Mouse (Mus musculus) left cerebral cortex, postnatal 10 days (tissue): Measurements from ENCODE around the gene Ciapin1. TPM values are rescaled to one million over a fixed set of nuclear protein-coding genes. Genes with fewer than 3 reads are reported as not detected.
A peak's percentile ranks its signal among the peaks of the same experiment; 100 is the strongest.
"Not testable (repeated sequence)": the region's sequence is repeated elsewhere in the genome, so short reads cannot be mapped to it uniquely, and the experiment has no call there.

Experiments
- DNase-seq, 2 experiments: peaks; one replicate each; pipeline ENCODE4 v3.0.0; 2021 to 2022; ENCODE audit warnings: low spot score in 2 of 2, mixed read lengths in 1 of 2; ENCODE audit errors: extremely low spot score in 1 of 2
- intact Hi-C: fragments of 180-260 bp; cut with DNase I; formaldehyde crosslinking; loops from one replicate; pipeline ENCODE4 v1.15.1; 2025
- total RNA-seq, 2 experiments: library from RNA; stranded (reverse); gene quantifications; 2 replicates each; pipeline ENCODE4 v1.2.3; 2021

Gene Ciapin1
- total RNA-seq, 2 experiments from 2014 or later = 75.8 to 82.3 TPM

DNA sequence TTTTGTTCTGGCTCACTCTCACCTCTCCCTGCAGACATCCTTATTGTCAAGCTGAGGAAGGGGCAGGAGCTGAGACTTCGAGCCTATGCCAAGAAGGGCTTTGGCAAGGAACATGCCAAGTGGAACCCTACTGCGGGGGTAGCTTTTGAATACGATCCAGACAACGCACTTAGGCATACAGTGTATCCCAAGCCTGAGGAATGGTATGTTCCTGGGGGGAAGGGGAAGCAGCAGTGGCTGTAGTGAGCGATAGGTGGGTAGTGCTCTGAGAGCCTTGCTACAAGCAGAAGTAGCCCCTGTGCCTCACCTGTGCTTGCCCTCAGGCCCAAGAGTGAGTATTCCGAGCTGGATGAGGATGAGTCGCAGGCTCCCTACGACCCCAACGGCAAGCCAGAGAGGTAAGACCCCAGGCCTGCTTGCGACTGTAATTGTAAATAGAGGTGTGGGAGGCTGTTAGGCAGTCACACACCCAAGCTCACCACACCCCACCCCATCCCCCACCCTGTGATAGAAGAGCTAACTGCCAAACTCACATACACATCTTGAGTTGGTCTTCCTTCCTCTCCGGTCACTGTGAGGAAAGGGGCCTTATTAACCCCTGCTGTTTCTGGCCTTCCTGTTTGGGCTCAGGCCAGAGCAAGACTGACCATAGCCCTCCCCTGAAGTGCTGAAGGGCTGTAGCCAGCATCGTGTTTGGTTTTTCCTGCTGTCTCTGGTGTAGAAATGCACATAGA is 24.5 kb upstream of the Ciapin1 start:
- intact Hi-C loops = no loop called here
- peak in 1 of 2 experiments; percentile 62 for DNase-seq

DNA sequence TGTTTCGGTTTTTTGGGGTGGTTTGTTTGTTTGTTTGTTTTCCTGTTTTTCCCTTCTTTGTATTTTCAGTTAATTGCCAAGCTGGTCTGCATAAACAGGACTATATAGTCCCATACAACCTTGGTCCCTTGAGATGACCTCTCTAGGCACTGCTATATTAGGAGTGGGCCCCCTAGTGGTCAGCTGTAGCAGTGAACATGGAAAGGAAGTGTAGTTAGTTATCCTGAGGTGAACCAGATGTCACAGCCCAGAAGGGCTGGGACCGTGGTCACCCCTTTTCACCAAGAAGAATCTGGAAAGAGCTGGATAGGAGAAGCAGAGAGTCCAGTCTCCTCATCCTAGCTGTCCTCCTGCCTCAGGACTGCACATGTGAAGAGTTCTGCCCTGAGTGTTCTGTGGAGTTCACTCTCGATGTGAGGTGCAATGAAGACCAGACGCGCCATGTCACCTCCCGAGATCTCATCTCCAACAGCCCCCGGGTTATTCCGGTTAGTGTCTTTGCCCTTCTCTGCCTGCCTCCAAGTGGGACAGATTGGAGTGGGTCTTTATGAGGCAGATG is 23.3 kb upstream of the Ciapin1 start:
- peak in 1 of 2 experiments; percentile 76 for DNase-seq
- intact Hi-C loops = no loop called here

DNA sequence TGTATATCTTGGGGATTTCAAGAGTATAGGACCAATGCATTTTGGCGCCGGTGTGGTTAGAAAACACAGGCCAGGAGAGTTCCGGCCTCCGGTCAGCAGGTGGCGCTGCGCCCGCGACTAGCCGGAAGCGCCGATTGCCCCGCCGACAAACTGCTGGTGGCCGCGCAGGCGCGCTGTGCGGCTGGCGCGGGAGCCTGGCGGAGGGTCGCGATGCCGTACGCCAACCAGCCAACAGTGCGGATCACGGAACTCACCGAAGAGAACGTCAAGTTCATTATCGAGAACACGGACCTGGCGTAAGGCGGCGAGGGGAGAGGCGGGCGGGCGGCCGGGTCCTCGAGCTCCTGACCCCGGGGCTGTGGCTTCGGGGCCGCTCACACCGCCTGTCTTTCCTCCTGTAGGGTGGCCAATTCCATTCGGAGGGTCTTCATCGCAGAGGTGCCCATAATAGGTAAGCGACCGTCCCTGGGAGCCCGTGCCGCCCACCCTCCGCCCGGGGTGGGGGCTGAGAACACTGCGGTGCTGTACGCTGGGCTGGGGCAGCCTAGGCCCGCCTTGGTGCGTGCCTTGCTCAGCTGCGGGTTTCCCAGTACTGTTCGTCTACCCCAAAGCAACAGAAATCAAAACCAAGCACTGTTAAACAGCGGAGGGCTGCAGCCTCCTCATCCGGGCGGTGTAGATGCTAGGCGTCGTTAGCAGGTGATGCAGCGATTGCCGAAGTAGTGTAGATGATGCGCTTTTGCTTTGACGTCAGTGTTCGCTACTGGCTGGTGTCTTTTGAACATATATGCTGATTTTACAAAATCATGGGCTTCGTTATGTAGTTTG is 19.4 kb upstream of the Ciapin1 start, which contains the start of gene Polr2c:
Gene Polr2c, plus strand, starts transcription at position 105 of the 828 bp plus-strand sequence.
- peak; percentile 88 to 93 for DNase-seq
- intact Hi-C loops = no loop called here

DNA sequence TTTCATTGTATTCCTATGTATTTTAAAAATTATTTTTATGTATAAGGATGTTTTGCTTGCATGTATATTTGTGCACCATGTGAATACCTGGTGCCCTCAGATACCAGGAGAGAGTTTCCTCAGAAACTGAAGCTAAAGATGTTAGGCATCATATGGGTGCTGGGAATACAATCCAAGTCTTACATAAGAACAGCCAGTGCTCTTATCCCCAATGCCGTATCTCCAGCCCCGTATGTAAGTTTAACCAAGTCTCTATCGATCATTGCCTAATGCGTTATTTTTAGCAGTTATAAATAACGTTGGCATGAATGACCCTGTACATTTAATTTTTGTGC is 18.8 kb upstream of the Ciapin1 start:
- DNase-seq = no peak
- intact Hi-C loops = no loop called here

DNA sequence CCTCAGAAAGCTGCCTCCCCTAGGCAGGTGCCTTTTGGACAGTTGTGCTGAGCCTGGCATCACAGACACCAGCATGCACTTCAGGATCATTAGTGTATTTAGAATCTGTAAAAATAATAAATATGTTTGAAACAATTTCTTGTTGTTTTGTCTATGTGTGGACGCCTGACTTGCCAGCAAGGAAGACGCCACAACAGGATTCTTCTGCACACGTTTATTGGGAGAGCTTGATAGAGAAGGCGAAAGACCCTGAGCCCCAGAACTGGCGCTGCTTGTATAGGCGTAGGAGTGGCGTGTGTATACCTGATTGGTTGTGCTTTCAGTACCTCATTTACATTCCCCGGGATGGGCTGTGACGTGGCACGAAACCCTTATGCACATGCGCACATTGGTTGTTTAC is 16.6 kb upstream of the Ciapin1 start:
- intact Hi-C loops, DNase-seq: not testable (repeated sequence)

DNA sequence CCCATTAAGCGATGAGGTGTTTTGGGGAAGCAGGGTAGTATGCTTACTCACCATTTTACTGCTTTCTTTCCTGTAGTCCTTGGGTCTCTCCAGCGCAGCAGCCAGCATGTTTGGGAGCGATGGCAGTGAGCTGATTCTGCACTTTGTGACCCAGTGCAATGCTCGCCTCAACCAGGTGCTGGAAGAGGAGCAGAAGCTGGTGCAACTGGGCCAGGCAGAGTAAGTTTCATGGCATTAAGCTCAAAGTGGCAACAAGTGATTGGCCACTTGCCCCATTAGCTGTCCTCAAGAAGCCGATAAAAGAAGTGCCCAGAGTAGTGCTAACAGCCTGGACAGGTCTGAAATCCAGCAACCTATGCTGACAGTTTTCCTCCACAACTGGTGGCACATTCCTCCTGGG is 11.9 kb upstream of the Ciapin1 start:
- intact Hi-C loops = no loop called here
- DNase-seq = no peak

DNA sequence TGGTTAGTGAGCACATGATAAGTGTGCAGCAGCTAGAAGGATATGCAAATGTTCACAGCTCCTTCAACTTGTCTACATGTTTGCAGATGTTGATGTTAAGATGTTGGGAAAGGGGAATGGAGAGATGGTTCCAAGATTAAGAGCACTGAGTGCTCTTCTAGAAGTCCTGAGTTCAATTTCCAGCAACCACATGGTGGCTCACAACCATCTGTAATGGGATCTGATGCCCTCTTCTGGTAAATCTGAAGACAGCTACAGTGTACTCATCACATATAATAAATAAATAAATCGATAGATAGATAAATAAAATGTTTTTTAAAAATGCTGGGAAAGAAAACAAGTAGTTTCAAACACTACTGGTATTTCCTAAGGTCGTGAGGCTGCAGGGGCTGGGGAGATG is 3.0 kb upstream of the Ciapin1 start:
- no peak for DNase-seq
- intact Hi-C loops = no loop called here

DNA sequence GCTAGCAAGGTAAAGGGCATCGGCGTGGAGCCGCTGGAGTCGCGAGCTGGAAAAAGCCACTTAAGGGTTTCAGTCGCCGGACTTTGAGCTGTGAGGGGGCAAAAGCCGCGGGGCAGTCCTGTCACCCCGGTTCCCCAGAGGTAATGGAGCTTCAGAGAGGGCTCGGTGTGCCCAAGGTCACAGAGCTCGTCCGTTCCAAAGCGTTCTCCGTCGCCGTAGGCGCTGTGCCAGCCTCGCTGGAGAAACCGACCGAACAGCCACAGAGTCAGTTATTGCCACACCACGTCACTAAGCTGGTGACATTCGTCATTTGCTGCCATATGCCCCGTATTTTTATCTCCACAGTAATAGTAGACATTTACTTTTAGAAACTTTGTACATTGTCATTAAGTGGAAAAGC is 442 bp upstream of the Ciapin1 start:
- intact Hi-C loops = no loop called here
- peak; percentile 50 to 79 for DNase-seq

DNA sequence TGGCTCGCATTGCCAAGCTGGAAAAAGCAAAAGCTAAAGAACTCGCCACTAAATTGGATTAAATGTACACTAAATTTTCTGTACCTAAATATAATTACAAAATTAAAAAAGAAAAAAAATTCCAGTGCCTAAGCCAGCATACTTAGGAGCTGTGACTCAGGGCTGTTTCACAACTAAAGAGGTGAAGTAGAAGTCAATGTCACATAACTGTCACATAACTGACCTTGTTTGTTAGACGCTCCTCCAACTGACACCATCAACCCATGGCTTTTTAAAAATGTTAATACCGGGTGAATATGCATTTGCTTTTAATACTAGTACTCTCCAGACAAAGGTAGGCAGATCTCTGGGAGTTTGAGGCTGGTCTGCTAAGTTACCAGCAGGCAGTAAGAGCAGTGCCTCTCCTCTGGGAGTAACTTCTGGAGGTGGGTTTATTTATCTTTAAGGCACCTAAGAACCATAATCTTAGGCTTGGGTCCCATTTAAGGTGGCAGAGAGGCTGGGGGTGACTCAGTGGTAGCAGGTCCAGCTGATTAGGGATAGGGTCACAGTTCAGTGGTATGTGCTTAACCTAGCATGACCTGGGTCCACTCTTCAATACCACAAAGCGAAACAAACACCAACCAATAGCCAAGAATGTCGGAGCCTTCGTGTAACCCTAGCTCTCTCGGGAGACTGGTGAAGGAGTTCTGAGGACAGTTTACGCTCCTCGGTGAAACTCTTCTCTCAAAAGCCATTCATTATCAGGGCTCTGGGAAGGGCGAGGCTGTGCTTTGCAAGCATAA is 1.5 kb downstream of the Ciapin1 start:
- intact Hi-C loops = no loop called here
- no peak for DNase-seq

DNA sequence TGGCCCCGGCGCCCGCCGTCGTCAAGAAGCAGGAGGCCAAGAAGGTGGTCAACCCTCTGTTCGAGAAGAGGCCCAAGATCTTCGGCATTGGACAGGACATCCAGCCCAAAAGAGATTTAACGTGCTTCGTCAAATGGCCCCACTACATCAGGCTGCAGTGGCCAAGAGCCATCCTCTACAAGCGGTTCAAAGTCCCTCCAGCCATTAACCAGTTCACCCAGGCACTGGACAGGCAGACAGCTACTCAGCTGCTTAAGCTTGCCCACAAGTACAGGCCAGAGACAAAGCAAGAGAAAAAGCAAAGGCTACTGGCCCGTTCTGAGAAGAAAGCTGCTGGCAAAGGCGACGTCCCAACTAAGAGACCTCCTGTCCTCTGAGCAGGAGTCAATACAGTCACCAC is 2.4 kb downstream of the Ciapin1 start:
- intact Hi-C loops, DNase-seq: not testable (repeated sequence)

DNA sequence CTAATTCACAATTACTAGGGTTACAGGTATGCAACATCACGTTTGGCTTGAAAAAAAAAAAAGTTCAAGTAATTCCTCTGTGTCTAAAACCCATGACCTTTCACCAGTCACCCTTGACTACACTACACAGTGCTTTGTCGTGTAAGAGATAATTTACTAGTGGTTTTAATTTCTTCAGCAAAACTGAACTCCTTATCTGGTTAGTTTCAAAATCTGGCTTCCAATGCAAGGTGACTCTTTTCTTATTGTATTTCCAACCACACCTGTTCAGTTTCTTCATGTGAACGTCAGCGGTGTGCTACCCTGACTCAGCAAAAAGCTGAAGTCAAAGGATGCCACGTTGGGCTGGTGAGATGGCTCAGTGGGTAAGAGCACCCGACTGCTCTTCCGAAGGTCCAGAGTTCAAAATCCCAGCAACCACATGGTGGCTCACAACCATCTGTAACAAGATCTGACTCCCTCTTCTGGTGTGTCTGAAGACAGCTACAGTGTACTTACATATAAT is 4.2 kb downstream of the Ciapin1 start:
- intact Hi-C loops, DNase-seq: not testable (repeated sequence)

DNA sequence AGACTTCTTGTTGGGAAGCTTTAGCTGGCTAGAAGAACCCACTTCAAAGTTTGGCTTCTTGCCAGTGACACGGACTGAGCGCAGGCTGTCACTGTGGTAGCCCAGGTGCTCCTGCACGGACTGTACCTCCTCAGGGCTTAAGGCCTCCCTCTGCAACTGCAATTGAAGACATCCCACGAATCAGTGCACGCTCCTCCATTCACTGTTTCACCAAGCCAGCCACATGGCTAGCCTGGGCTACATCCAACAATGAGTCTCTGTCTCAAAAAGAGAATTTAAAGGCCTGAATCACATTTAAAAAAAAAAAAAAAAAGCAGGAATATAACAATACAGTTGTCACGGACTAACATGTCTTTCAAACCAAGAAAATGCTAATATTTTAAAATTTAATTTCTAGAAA is 9.9 kb downstream of the Ciapin1 start:
- intact Hi-C loops = no loop called here
- DNase-seq = no peak

DNA sequence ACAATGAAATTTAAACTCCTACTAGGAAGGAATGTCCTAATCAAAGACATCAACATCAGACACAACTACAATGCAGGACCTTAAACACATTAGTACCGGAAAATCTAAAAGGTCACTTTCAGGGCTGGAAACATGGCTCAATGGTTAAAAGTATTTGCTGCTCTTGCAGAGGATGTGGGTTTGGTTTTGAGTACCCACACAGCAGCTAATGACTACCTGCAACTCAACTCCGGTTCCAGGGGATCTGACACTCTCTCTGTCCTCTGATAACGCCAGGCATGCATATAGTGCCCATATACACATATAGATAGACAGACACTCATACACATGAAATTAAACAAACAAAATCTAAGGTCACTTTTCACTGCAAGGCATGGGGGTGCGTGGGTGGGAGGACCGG is 11.9 kb downstream of the Ciapin1 start:
- intact Hi-C loops = no loop called here

DNA sequence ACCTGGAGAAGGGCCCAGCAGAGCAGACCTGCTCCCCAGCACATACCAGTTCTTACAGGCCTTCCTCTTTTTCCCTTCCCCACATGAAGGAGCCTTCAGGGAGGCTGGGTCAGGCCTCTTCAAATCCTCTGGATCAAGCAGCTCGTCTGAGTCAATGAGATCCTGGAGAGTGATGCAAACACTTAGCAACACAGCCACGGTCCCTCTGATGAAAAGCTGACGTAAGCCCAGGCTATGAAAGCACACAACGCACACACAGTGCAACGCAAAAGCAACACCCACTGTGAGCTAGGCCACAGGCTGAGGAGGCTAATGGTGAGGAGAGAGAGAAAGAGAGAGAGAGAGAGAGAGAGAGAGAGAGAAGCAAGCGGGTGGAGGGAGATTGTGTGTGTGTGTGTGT is 13.0 kb downstream of the Ciapin1 start:
- intact Hi-C loops = no loop called here
- DNase-seq = no peak

More for the DNA sequence above, 11.9 kb downstream of the Ciapin1 start:
- DNase-seq = no peak

DNA sequence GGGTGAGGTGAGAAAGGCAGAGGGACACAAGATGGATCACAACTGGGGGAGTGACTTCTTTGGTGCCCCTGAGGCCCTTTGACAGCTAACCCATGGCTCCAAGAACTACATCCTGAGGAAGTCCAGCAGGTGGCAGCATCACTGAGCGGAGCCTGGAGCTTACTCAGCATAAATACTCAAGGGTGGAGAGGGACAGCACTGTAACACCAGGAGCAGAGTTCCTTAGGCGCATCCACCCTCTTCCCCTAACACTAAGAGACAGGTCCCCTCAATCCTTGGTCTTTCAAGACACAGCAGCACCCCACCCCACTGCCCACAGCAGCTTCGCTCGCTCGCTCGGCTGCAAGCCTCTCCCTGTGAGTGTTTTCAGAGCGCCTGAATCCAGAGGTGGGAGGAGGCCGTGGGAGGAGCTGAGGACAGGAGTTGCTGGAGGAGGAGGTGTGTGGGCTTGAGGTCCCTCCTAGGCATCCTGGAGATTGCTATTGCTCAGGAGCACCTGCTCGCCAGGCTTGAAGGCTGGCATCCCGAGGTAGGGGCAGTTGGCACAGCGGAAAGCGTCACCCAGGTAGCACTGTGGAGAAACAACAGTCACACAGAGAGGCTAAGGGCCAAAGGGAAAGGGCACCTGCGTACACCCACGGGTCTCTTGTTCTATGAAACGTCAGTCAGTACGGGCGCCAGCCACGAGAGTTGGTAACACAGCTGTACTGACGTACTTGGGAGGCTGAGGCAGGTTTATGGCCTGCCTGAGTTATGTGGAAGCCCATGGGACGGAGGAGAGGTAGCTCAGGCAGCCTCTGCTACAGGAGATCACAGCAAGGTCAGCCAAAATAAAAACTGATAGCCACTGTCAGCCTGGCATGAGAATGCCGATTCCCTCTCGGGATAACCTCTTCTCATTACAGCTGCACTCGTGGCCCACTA is 15.3 kb downstream of the Ciapin1 start:
- DNase-seq = peak in 1 of 2 experiments; percentile 74
- intact Hi-C loops = no loop called here

DNA sequence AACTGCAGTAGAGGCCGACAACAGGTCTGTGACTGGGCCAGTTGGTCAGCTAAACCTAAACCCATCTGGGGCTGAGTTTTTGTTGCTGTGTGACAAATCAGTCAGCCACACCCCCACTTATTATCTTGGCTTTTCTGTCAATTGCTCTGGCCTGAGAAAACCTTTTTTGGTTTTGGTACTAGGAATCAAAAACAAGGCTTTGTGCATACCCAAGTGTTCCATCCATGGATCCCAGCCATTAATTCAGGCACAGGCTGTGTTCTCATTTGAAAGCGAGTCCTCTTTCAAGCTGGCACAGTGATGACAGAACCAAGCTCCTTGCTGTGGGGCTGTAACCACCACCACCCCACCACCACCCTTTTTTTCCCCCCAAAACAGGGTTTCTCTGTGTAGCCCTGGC is 16.8 kb downstream of the Ciapin1 start:
- intact Hi-C loops = no loop called here
- DNase-seq = no peak

DNA sequence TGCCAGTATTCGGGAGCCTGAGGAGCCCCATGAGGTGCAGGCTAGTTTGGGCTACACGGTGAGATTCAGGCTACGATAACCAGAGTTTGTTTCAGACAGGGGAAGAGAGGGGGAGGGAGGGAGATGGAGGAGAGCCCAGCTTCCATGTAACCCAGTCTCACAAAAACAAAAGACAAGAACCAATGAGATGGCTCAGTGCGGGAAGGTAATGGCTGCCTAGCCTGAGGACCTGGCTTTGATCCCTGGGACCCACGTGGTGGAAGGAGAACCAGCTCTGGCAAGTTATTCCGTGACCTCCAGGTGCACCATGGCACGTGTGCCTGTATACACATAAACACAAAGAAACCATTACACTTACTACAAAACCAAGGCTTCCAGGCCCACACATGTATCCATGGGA is 17.6 kb downstream of the Ciapin1 start:
- intact Hi-C loops = no loop called here
- no peak for DNase-seq

DNA sequence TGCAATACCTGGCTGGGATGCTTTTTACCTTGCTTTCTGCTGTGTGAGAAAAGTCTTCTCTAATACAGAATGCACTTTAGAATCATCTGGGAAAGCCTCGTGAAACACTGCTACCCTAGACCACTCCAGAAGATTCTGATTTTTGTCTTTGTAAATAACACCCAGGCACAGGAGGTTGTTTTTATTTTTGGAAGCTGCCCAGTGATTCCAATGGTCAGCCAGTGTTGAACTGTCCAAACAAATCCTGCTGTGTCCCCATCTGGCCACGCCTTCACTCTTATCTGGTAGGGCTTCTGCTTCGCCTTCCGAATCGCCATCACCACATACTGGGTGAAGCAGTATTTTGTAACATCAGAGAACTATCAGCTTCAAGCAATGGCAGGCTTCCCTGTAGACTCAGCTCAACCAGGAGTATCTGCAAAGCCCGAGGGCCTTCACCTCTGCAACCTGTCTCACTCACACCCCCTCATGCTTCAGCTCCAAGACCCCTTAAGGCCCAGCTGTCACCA is 18.4 kb downstream of the Ciapin1 start:
- intact Hi-C loops = loop anchor here (10.0 kb wide), 1 partner anchor 225 kb away; no protein-coding TSS in a partner anchor
- DNase-seq = peak in 1 of 2 experiments; percentile 24
